Mouse (Mus musculus) cortical plate, adult 2 months (tissue): ENCODE measurements around the gene Cnmd.

Source experiments
- CTCF ChIP-seq: fragments of 200-500 bp; IDR thresholded peaks from 2 replicates; pipeline ENCODE4 v1.5.1; 2011; ENCODE audit warnings: mild to moderate bottlenecking, control low read depth, low read length; ENCODE audit not compliant: insufficient read depth; ENCODE audit errors: extremely low read depth
- POLR2A ChIP-seq: fragments of 200-500 bp; IDR thresholded peaks from 2 replicates; pipeline ENCODE4 v1.6.1; 2011; ENCODE audit warnings: mild to moderate bottlenecking, low read length, control low read depth; ENCODE audit not compliant: insufficient read depth; ENCODE audit errors: extremely low read depth

GRCm38 (mm10) chr14:79690068-79690844, 28.3 kb upstream of the Cnmd start:
- no peak for TF ChIP-seq POLR2A
- no peak for TF ChIP-seq CTCF
